Mouse (Mus musculus): ENCODE measurements around the gene Mrps36.
"Not testable (repeated sequence)": the region's sequence is repeated elsewhere in the genome, so short reads cannot be mapped to it uniquely, and the experiment has no call there.

Gene Mrps36

GRCm38 (mm10) chr13:100731462-100732046, 12.9 kb downstream of the Mrps36 start:
- DNase-seq, result not testable (repeated sequence)

- DNase-seq, result peak; percentile 95
These were observed 13.6 kb downstream of the Mrps36 start, which contains the start of gene Cdk7 for GRCm38 (mm10) chr13:100730861-100731176. Gene Cdk7, minus strand, starts transcription at chr13:100730939.

- DNase-seq, result peak; percentile 20
These were observed 14.2 kb downstream of the Mrps36 start for GRCm38 (mm10) chr13:100730153-100730860.

GRCm38 (mm10) chr13:100728530-100728929, 15.9 kb downstream of the Mrps36 start:
- not testable (repeated sequence) for DNase-seq

GRCm38 (mm10) chr13:100728086-100728485, 16.4 kb downstream of the Mrps36 start:
- no peak for DNase-seq

DNA sequence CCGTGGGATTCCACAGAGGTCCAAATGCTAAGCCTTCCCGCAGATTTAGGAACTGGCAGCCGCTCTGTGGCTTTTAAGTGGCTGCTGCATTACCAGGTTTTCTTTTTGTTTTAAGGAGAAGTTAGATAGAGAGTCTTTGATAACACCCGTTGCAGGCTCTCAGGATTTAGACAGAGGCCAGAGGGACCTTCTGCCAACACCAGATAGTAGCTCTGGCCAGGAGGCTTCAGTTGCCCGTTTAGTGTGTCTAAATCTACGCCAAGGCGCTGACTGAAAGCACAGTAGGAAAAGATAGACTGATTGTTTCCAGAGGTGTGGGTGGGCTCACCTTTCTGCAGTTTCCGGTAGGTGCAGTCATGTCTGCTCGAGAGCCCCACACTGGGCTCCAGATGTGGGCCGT, 19.3 kb downstream of the Mrps36 start:
- DNase-seq, result no peak

DNA sequence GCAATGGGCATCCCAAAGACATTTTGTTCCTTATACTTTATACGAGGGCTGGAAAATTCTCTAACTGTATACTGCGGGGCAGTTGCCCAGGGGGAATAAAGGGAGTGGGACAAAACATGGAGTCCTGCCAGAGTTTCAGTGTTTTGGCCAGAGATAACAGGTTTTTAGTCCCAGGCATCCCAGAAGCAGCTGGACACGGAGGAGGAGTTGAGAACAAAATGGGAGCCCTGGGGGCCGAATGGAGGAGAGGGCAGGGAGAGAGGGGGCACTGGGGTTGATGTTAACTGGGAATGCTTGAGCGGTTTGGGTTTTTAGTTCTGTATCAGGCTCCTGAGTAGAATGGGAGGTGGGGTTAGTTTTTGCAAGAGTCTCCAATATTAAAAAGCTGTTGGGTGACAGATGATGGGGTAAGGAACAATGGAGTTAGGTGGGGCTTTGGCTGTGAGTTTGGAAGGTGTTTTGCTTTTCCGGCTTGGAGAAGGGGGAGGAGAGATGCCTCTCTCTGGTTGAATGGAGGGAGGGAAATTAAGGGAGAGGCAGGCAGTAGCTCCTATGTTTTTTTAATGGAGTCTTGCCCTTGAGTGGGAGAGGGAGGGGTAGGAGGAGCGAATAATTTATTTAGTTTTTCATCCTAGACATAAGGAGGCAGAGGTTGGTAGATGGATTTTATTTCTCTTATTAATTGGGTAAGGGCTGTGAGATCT, 20.3 kb downstream of the Mrps36 start:
- no peak for DNase-seq

DNA sequence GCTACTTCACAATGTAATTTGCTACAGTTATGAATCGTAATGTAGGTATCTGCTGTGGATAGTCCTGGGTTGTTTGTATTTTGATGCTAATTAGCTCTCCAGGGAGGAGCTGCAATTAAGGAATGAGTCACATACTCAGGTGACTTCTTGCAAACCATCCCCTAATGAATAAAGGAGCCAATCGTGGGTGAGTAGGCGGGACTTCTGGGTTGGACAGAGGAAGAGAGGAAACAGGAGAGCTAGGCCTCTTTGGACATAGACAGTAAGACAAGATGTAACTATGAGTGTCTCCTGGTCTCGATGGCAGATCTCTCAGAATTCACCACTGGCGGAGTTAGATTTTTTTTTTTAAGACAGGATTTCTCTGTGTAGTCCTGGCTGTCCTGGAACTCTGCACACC, 22.8 kb downstream of the Mrps36 start:
- DNase-seq, result no peak

- DNase-seq, result no peak
These were observed 29.0 kb downstream of the Mrps36 start for GRCm38 (mm10) chr13:100715467-100715866.

DNA sequence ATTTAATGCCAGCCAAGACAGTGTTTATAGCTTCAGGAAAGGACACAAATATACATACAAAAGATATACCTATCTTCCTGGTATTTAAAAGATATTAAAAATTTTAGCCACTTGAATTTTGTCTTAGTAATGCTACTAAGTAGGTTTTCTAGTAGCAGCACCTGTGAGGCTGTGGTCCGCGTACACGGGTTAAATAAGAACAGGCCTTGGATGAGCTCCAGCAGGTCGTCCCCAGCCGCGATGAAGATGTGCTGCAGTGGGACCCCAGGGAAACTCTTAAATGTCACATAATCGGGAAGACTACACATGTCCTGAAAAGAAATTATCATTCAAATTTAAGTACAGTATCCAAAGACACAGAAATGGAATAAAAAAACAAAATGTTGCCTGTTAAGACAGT, 38.3 kb downstream of the Mrps36 start:
- DNase-seq, result no peak

DNA sequence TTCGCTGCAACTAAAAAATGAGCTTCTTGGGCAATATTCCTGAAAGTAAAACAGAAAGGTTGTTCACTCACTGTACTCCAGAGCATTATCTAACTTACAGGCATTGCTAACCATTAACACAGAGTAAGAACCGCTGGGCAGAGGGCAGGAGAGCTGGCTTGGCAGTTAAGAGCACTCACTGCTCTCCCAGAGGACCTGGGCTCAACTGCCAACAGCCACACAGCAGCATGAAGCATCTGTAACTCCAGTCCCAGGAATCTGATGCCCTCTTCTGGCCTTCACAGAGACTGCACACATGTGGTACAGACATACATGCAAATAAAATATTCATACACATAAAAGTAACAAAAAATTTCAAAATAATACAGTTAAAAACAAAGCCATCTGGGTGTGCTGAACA, 41.0 kb downstream of the Mrps36 start:
- DNase-seq, result peak; percentile 83

- DNase-seq, result no peak
These were observed 45.6 kb downstream of the Mrps36 start for GRCm38 (mm10) chr13:100698866-100699265.

- no peak for DNase-seq
These were observed 46.9 kb downstream of the Mrps36 start for GRCm38 (mm10) chr13:100697541-100697940.

- DNase-seq, result no peak
These were observed 56.9 kb downstream of the Mrps36 start for GRCm38 (mm10) chr13:100687513-100687912.

Data from kidney, adult 9 months (tissue).